In the genomic region with DNA sequence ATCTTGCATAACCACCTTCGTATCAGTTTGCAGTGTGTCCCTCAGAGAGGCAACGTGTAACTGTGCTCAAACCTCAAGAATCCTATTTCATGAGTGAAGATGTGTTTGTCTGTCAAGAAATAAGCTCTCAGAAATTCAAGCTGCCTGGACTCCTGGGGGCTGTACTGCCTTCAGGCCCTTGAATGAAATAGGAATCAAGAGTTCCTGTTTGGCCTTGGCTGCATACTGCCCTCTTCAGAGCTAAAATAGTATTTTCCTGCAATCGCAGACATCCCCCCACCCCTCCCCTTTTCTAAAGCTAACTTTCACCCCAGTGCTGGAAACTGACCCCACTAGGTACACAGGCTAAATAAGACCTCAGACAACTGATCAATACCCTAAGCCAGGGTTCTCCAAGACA, we compare ENCODE assay signal across 13 mouse cellular contexts. TPM values are rescaled to one million over a fixed set of nuclear protein-coding genes. Genes with fewer than 3 reads are reported as not detected.
DNase-seq lines count a peak whose midpoint lies in the region; TF ChIP-seq lines count a peak whose summit lies in the region.
"Had no signal": no experiment of that assay in that cellular context is flagged by ENCODE, and none has a peak within 500 bp of the region (broad histone marks: within the 10 kb centered on the region; RNA-seq: fewer than 3 reads in every experiment).

No protein-coding gene starts in this region.

- intact Hi-C loops in heart, adult 2 months (cut with DNase I) = loop anchor here (2.0 to 5.0 kb wide), 3 partner anchors 44 to 131 kb away; partner anchors contain the start of gene Atp6v1g1
- intact Hi-C loops in heart, postnatal 36 days (cut with DNase I) = no loop called here

- no peaks in the 10 kb centered on the region for H3K36me3 ChIP-seq in heart, adult 2 months (ENCODE audit: control insufficient read depth, insufficient read depth, low read length)

- TF ChIP-seq CTCF in heart, adult 2 months (IDR thresholded peaks at IDR 0.05) = peak; percentile 50

- no peaks in the 10 kb centered on the region for H3K79me2 ChIP-seq in heart, adult 2 months (replicated peaks; ENCODE audit: control insufficient read depth, insufficient read depth, low read length)

- 41% methylated on average over 3 of the region's 3 CpGs for WGBS in heart, adult 2 months

- no peak for TF ChIP-seq POLR2A in heart, adult 2 months (IDR thresholded peaks at IDR 0.05; ENCODE audit: insufficient read depth, low read depth, low read length)

- H3K9ac ChIP-seq in heart, adult 2 months (ENCODE audit: low read depth, low read length) = no peak overlapping the region

- H3K4me3 ChIP-seq in heart, adult 2 months = no peak overlapping the region

- H3K4me1 ChIP-seq in heart, adult 2 months (ENCODE audit: control insufficient read depth, insufficient read depth, low read length) = peaks cover 3% of the 10 kb centered on the region

- H3K27me3 ChIP-seq in heart, adult 2 months (ENCODE audit: control insufficient read depth, insufficient read depth, low read length) = peaks cover 2% of the 10 kb centered on the region; the same call in 1 of the 2 replicates
- H3K27me3 ChIP-seq: Patski had no signal

- no peak overlapping the region for H3K27ac ChIP-seq in heart, adult 2 months

- DNase-seq in heart, adult 2 months = no peak
- DNase-seq in heart, postnatal 36 days = no peak
- peak; percentile 10 for DNase-seq in lung, postnatal 10 days
- DNase-seq in lung, postnatal 25 days (ENCODE audit: low spot score) = no peak
- DNase-seq in ZHBTc4 (ENCODE audit: low read depth, low spot score) = peak; percentile 29
- DNase-seq in naive thymus-derived CD4-positive, alpha-beta T cell, adult 2 months (ENCODE audit: low read depth) = peak; percentile 50
- no peak for DNase-seq in right cerebral cortex, adult 2 months (ENCODE audit: low spot score in 2 of 2)
- no peak for DNase-seq in frontal cortex, postnatal 36 days (ENCODE audit: low spot score in 2 of 2)
- DNase-seq: adrenal gland, adult 2 months; cerebellum, postnatal 25 days; kidney, adult 11 months; spleen, adult 18-20 months had no signal

- TF ChIP-seq EP300 in heart, adult 2 months (IDR thresholded peaks at IDR 0.05; ENCODE audit: insufficient read depth, low read depth, low read length) = no peak

RNA-seq across cellular contexts. Expression of gene Whrn, which starts 2.6 kb away (rescaled TPM):
- 10 to 100 TPM; 29.9 to 31.4 TPM for total RNA-seq in heart, adult 2 months (2021)
- polyA plus RNA-seq in heart, adult 2 months (2012; rRNA removed) = 33.9 and 44.7 TPM in 2 replicates
- 10 to 100 TPM; 26.3 to 33.2 TPM for total RNA-seq in heart, postnatal 36 days (2021)

RNA-seq across cellular contexts. Expression of gene Atp6v1g1, which starts 46.2 kb away (rescaled TPM):
- total RNA-seq in heart, adult 2 months (2021) = 100 to 1,000 TPM; 138 to 164 TPM
- 53.6 and 80.9 TPM in 2 replicates for polyA plus RNA-seq in heart, adult 2 months (2012; rRNA removed)
- total RNA-seq in heart, postnatal 36 days (2021) = 100 to 1,000 TPM; 150 to 161 TPM

Comparison
In these comparisons a context has a peak if more than half of its experiments do, and no peak if none do; other contexts are left out.
1. DNase-seq: peak in lung, postnatal 10 days (single experiment), ZHBTc4 (single experiment) and naive thymus-derived CD4-positive, alpha-beta T cell, adult 2 months (single experiment); none in heart, adult 2 months (0 of 2), heart, postnatal 36 days (0 of 2), lung, postnatal 25 days (single experiment), right cerebral cortex, adult 2 months (0 of 2) and frontal cortex, postnatal 36 days (0 of 2).